Mouse (Mus musculus): ENCODE data around the gene Slc13a4.

GRCm38 (mm10) chr6:35349784-35350183 lies 41.9 kb upstream of the Slc13a4 start:
- TF ChIP-seq EP300 (IDR thresholded peaks at IDR 0.05; ENCODE audit: insufficient read depth, low read depth, low read length): no peak
- TF ChIP-seq CTCF (IDR thresholded peaks at IDR 0.05; ENCODE audit: low read depth, low read length): no peak
- no peak for TF ChIP-seq POLR2A (IDR thresholded peaks at IDR 0.05; ENCODE audit: insufficient read depth, low read length)

All from ES-Bruce4 (cell line).